17 mouse cellular contexts compared by ENCODE assay signal in the genomic region with DNA sequence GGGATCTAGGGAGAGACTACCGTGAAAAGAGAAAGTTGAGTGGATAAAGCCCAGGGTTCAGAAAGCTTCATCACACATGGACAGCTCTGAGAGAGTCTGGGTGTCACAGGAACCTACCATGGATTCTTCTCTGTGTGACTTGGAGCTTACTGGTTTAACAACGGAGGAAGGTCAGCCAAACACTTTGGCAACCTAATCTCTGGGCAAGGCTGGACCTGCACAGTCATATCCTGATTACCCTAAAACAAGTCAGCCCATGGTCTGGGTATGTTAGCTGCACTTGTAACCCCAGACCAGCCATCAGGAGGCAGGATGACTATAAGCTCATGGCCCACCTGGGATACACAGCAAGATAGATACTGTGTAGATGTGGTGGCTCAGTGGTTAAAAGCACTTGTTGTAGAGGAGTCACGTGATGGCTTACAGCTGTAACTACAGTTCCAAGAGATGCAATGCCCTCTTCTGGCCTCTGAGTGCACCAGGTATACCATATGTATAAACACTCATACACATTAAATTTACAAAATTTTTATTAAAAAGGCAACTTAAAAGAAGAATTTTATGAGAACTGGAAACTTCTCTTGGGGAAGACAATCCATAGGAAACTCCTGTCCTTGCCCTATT.
DNase-seq lines count a peak whose midpoint lies in the region; ATAC-seq and TF ChIP-seq lines count a peak whose summit lies in the region.
"Had no signal": no experiment of that assay in that cellular context is flagged by ENCODE, and none has a peak within 500 bp of the region (broad histone marks: within the 10 kb centered on the region; RNA-seq: fewer than 3 reads in every experiment).

No protein-coding gene starts in this region.

- no peak overlapping the region for H3K27ac ChIP-seq in lung, postnatal 0 days (ENCODE audit: low read length)
- H3K27ac ChIP-seq in stomach, postnatal 0 days (replicated peaks), result no peak overlapping the region
- no peak overlapping the region for H3K27ac ChIP-seq in left cerebral cortex, adult 2 months
- H3K27ac ChIP-seq: embryonic facial prominence, embryonic 10.5 days; forebrain, embryonic 10.5 days; hindbrain, postnatal 0 days; limb, embryonic 10.5 days had no signal

- H3K4me1 ChIP-seq in lung, postnatal 0 days (ENCODE audit: insufficient read depth, low read depth, low read length), result no peaks in the 10 kb centered on the region
- H3K4me1 ChIP-seq in E14TG2a.4 (replicated peaks; ENCODE audit: low read depth, low read length), result peaks cover 25% of the 10 kb centered on the region
- H3K4me1 ChIP-seq in stomach, postnatal 0 days (replicated peaks; ENCODE audit: control insufficient read depth, insufficient read depth), result no peaks in the 10 kb centered on the region
- H3K4me1 ChIP-seq: embryonic facial prominence, embryonic 10.5 days; forebrain, embryonic 10.5 days; limb, embryonic 10.5 days had no signal

- no peaks in the 10 kb centered on the region for H3K36me3 ChIP-seq in lung, postnatal 0 days (ENCODE audit: insufficient read depth, low read length)
- no peaks in the 10 kb centered on the region for H3K36me3 ChIP-seq in E14TG2a.4 (ENCODE audit: insufficient read depth, low read length)
- no peaks in the 10 kb centered on the region for H3K36me3 ChIP-seq in stomach, postnatal 0 days (ENCODE audit: control insufficient read depth, insufficient read depth, low read length)
- H3K36me3 ChIP-seq: embryonic facial prominence, embryonic 10.5 days; forebrain, embryonic 10.5 days; limb, embryonic 10.5 days had no signal

- intact Hi-C loops in left cerebral cortex, adult 2 months (cut with DNase I), result no loop called here

- 66% methylated on average over 3 of the region's 3 CpGs for WGBS in lung, postnatal 0 days
- whole genome bisulfite sequencing in stomach, postnatal 0 days, result 75% methylated on average over 3 of the region's 3 CpGs

- DNase-seq in lung, postnatal 0 days (ENCODE audit: low spot score), result no peak
- DNase-seq in lung, postnatal 36 days, result no peak
- DNase-seq in stomach, postnatal 0 days (ENCODE audit: low spot score), result no peak
- no peak for DNase-seq in left cerebral cortex, adult 2 months (ENCODE audit: extremely low spot score in 1 of 2, low spot score in 2 of 2)
- DNase-seq in right cerebral cortex, postnatal 10 days (ENCODE audit: low spot score in 2 of 2), result no peak
- DNase-seq: adrenal gland, postnatal 10 days; cerebellum, postnatal 14 days; layer of hippocampus, adult 9-11 months; lung, adult 18-20 months; right cerebral cortex, postnatal 14 days; thymus, adult 2 months had no signal

- no peaks in the 10 kb centered on the region for H3K27me3 ChIP-seq in lung, postnatal 0 days (replicated peaks; ENCODE audit: insufficient read depth, low read length)
- H3K27me3 ChIP-seq in E14TG2a.4 (ENCODE audit: insufficient read depth, low read length), result no peaks in the 10 kb centered on the region
- no peaks in the 10 kb centered on the region for H3K27me3 ChIP-seq in stomach, postnatal 0 days (ENCODE audit: control insufficient read depth, insufficient read depth, low read length)

- H3K9me3 ChIP-seq in lung, postnatal 0 days (ENCODE audit: low read length), result no peaks in the 10 kb centered on the region
- H3K9me3 ChIP-seq in E14TG2a.4 (ENCODE audit: low read length), result no peaks in the 10 kb centered on the region
- H3K9me3 ChIP-seq in stomach, postnatal 0 days (ENCODE audit: control insufficient read depth, low read length), result no peaks in the 10 kb centered on the region
- H3K9me3 ChIP-seq: embryonic facial prominence, embryonic 10.5 days; forebrain, embryonic 10.5 days; limb, embryonic 10.5 days had no signal

- H3K9ac ChIP-seq in lung, postnatal 0 days (replicated peaks; ENCODE audit: low read depth), result no peak overlapping the region
- H3K9ac ChIP-seq in stomach, postnatal 0 days (ENCODE audit: low read length), result no peak overlapping the region

- H3K4me3 ChIP-seq in lung, postnatal 0 days (ENCODE audit: low read depth, low read length), result no peak overlapping the region
- no peak overlapping the region for H3K4me3 ChIP-seq in E14TG2a.4 (replicated peaks; ENCODE audit: low read length)
- no peak overlapping the region for H3K4me3 ChIP-seq in stomach, postnatal 0 days (ENCODE audit: low read depth, low read length)
- no peak overlapping the region for H3K4me3 ChIP-seq in left cerebral cortex, adult 2 months
- H3K4me3 ChIP-seq: embryonic facial prominence, embryonic 10.5 days; forebrain, embryonic 10.5 days; limb, embryonic 10.5 days had no signal

- no peak; the same call in 1 of the 2 replicates for ATAC-seq in lung, postnatal 0 days
- ATAC-seq in common myeloid progenitor, adult 5-6 weeks (replicated peaks; ENCODE audit: low read depth, poor library complexity, severe bottlenecking), result peak; percentile 35
- ATAC-seq in stomach, postnatal 0 days (ENCODE audit: low FRiP score, low TSS enrichment), result no peak
- ATAC-seq: hindbrain, postnatal 0 days had no signal

- no peak overlapping the region for H3K4me2 ChIP-seq in lung, postnatal 0 days (replicated peaks; ENCODE audit: low read depth, low read length)
- H3K4me2 ChIP-seq in stomach, postnatal 0 days (replicated peaks; ENCODE audit: low read depth), result no peak overlapping the region

- peak; percentile 31 for TF ChIP-seq CTCF in lung, postnatal 0 days (IDR thresholded peaks at IDR 0.05)
- TF ChIP-seq CTCF in E14TG2a.4 (conservative IDR thresholded peaks at IDR 0.05; ENCODE audit: low read length), result 0 out of 2 replicates have a peak, but pooled peaks have one; percentile 12
- TF ChIP-seq CTCF in stomach, postnatal 0 days (IDR thresholded peaks at IDR 0.05; ENCODE audit: low read depth), result peak; percentile 49
- TF ChIP-seq CTCF in left cerebral cortex, adult 2 months (IDR thresholded peaks at IDR 0.05), result no peak; the same call in 1 of the 2 replicates

- TF ChIP-seq EP300 in lung, postnatal 0 days (IDR thresholded peaks at IDR 0.05), result no peak
- no peak for TF ChIP-seq EP300 in stomach, postnatal 0 days (optimal IDR thresholded peaks at IDR 0.05)
